Mouse (Mus musculus) right cerebral cortex, postnatal 25 days (tissue): Measurements from ENCODE around the gene Trpm5.

ENCODE experiments used
- DNase-seq: peaks from one replicate; pipeline ENCODE4 v3.0.0; 2022

Gene Trpm5

GRCm38 (mm10) chr7:143105258-143105897 is 10.9 kb upstream of the Trpm5 start:
- DNase-seq: no peak

- peak; percentile 14 for DNase-seq
Observed at GRCm38 (mm10) chr7:143100759-143101158, 6.3 kb upstream of the Trpm5 start.

GRCm38 (mm10) chr7:143095554-143095907 is 1.1 kb upstream of the Trpm5 start:
- no peak for DNase-seq

- no peak for DNase-seq
Observed at GRCm38 (mm10) chr7:143093847-143094246, 595 bp downstream of the Trpm5 start.

GRCm38 (mm10) chr7:143087070-143087579 is 7.3 kb downstream of the Trpm5 start:
- DNase-seq: peak; percentile 25

- peak; percentile 24 for DNase-seq
Observed at GRCm38 (mm10) chr7:143086366-143086765, 8.1 kb downstream of the Trpm5 start.

- DNase-seq: no peak
Observed at GRCm38 (mm10) chr7:143083708-143084107, 10.7 kb downstream of the Trpm5 start.

GRCm38 (mm10) chr7:143082024-143082423 is 12.4 kb downstream of the Trpm5 start:
- no peak for DNase-seq

GRCm38 (mm10) chr7:143077351-143077750 is 17.1 kb downstream of the Trpm5 start:
- no peak for DNase-seq

- no peak for DNase-seq
Observed at GRCm38 (mm10) chr7:143075394-143075793, 19.0 kb downstream of the Trpm5 start.

GRCm38 (mm10) chr7:143073086-143073485 is 21.4 kb downstream of the Trpm5 start:
- no peak for DNase-seq

GRCm38 (mm10) chr7:143072605-143073004 is 21.8 kb downstream of the Trpm5 start:
- no peak for DNase-seq

- no peak for DNase-seq
Observed at GRCm38 (mm10) chr7:143070506-143071070, 23.9 kb downstream of the Trpm5 start.

GRCm38 (mm10) chr7:143069751-143070400 is 24.6 kb downstream of the Trpm5 start:
- DNase-seq: no peak

- peak; percentile 98 for DNase-seq
Observed at GRCm38 (mm10) chr7:143068882-143069591, 25.4 kb downstream of the Trpm5 start, which contains the start of gene Tssc4. Gene Tssc4 (plus strand): TSS chr7:143069249.

GRCm38 (mm10) chr7:143068316-143068881 is 26.0 kb downstream of the Trpm5 start:
- DNase-seq: no peak

- DNase-seq: no peak
Observed at GRCm38 (mm10) chr7:143067897-143068296, 26.5 kb downstream of the Trpm5 start.

GRCm38 (mm10) chr7:143067469-143067868 is 27.0 kb downstream of the Trpm5 start:
- no peak for DNase-seq

- DNase-seq: no peak
Observed at GRCm38 (mm10) chr7:143065692-143066091, 28.8 kb downstream of the Trpm5 start.

- DNase-seq: peak; percentile 30
Observed at GRCm38 (mm10) chr7:143064226-143064625, 30.2 kb downstream of the Trpm5 start.

GRCm38 (mm10) chr7:143062704-143063103 is 31.7 kb downstream of the Trpm5 start:
- no peak for DNase-seq

GRCm38 (mm10) chr7:143059202-143059870 is 35.1 kb downstream of the Trpm5 start:
- no peak for DNase-seq
